Mouse (Mus musculus): ENCODE data around the gene Chic2.
A peak's percentile ranks its signal among the peaks of the same experiment; 100 is the strongest.

The Chic2 gene

DNA sequence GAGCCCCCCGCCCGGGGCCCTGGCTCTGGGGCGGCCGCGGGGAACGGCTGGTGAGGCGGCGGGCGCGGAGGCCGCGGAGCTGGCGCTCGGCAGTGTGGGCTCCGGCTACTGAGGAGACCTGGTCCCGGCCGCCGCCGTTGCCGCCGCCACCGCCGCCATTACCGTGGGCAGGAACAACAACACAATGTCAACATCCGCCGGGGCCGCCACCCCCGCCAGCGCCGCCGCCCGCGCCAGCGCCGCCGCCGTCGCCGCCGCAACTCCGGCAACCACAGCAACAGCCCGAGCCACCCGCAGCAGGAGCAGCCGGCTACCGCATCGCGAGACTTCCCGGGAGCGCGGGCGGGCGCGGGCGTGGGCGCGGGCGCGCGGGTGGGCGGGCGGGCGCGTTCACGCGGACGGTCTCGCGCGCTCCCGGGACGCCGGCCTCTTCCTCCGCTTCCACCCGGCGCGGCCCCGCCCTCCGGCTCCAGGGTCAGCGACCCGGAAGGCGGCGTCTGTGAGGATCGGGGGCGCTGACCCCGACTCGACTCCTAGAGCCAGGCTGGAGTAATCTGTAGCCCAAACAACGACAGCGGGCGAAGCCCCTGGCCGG, at the start of gene Chic2:
Chic2 (minus strand) TSS at position 465 of the 595 bp plus-strand sequence.
- peak; percentile 82 for DNase-seq (ENCODE audit: low spot score)

DNA sequence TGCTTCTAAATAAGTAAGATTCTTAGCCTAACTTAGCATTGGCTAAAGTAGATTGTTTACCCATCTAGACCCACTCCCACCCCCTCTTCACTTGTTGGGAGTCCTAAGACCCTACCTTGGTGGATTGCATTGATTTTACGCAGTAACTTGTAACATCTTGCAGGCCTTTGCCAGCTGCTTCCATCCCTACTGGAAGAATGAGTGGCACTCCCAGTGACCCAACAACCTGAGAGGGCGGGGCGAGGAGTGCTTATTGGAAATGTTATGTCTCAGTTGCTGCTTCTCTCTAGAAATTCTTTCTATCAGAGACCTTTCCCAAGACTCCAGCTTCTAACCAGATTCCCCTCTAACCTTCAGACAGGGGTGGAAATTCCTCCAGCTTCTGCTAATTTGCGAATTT, 41.3 kb upstream of the Chic2 start:
- no peak for DNase-seq (ENCODE audit: low spot score)

DNA sequence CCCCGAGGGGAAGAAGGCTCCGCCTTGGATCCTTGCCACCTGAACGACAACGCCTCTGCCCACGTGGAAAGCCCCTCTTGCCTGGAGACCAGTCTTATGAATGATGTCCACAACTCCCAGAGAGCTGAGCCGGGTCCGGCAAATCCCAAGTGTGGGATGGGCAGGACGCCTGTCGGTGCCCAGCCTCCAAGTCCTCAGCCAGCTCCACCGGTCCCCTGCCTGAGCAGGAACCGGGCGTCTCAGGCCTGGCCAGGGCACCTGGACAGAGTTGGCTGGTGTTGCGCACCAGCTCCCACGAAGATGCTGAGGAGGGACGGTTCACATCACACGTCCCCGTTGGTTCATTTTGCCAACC, 40.9 kb upstream of the Chic2 start:
- DNase-seq (ENCODE audit: low spot score), result no peak

DNA sequence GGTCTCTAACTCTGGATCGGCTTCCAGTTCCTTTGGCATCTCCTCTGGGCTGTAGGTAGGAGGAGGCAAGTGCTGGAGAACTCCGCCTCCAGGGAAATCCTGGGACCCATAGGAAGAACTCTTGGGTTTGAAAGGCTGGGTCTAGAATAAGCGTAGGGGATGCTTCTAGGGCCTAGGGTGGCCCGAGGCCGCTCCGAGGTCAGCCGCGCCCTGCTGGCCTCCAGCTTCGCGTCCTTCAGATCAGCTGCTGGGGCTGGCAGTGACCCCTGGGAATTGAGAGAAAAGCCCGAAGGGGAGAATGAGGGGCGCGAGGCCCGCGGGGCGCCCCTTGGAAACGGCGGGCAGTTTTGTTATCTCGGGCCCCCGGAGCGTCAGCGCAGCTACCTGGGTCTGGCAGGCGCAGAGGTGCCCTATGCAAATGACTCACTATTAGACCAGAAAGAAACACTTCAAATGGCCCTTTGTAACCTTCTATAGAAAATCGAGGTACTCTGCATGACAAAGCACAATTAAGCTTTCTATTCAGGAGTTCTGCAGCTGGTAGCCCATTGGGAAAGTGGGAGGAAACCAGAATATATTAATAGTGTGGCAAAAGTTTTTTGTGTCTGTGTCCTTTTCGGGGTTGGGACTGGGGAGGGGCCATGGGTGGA, 40.4 kb upstream of the Chic2 start:
- DNase-seq (ENCODE audit: low spot score), result no peak

DNA sequence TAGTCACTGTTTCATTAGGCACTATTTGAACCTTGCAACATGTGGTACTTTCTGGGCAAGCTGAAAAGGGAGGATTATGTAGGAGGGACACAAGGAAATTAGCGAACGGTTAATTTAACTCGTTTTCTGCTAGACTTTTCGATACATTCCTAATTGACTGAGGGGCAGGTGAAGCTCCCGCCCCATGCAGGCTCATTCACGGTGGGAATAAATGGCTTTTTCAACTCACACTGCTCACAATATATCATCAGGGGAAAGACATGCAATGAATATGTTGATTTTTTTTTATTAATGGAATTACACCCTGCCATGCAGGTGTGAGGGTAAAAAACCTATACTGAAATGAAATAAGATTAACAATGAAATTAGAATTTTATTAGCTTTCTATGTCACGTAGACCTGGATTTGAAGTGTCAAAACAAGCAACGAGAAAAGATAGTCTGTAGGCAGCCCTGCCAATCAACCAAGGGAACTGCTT, 39.9 kb upstream of the Chic2 start:
- no peak for DNase-seq (ENCODE audit: low spot score)

DNA sequence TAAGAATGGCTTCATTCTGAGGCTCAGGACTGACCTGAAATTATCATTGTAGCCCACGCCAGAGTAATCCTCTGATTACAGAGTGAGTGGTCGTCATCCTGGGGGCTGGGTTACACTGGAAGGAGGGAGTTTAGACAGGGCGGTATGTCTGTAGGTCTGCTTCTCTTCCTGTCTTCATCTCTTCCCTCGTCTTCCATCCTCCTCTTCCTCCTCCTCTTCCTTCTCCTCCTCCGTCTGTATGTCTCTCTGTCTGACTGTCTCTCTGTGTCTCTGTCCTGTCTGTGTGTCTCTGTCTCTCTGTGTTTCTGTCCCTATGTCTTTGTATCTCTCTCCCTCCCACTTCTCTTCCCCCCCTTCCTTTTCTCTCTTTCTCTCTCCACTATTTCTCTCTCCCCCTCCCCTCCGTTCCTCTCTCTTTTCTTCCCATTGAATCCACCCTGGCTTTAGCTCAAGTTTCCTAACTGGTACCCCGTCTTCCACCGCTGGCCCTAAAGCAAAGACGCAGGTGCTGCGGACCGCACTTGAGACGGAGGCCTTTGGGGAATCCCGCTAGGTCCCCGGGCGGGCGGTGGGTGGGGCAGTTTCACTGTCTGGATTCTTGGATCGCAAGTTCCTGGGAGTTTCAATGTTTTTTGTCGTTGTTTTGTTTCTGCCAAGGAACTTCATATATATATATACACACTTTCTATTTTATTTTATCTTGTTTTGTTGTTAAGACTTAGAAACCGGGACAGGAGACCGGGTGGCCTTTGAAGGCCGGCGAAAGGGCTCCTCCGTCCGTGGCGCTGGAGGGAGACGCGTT, 39.2 kb upstream of the Chic2 start:
- DNase-seq (ENCODE audit: low spot score), result no peak

DNA sequence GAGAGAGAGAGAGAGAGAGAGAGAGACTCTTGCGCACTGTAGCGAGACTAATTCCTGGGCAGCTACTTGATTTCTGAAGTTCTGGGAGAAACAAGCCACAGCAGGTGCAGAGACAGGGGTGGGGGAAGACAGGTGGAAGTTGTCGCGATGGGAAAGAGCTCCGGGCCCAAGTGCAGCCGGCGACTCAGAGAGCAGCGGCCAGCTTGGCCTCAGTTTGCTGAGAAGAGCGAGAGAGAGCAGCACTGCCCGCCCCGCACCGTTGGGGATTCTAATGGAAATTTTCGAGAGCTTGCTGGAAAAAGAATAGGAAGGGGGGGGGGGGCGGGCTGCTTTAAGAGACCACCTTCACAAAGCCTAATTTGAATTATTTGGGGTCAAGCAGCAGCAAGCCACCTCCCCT, 38.5 kb upstream of the Chic2 start:
- DNase-seq (ENCODE audit: low spot score), result no peak

GRCm38 (mm10) chr5:75082439-75082838, 37.9 kb upstream of the Chic2 start:
- no peak for DNase-seq (ENCODE audit: low spot score)

GRCm38 (mm10) chr5:75079564-75079963, 35.0 kb upstream of the Chic2 start:
- DNase-seq (ENCODE audit: low spot score), result no peak

- no peak for DNase-seq (ENCODE audit: low spot score)
These were observed 32.4 kb upstream of the Chic2 start for GRCm38 (mm10) chr5:75077051-75077380.

- DNase-seq (ENCODE audit: low spot score), result no peak
These were observed 31.9 kb upstream of the Chic2 start for GRCm38 (mm10) chr5:75076326-75077050.

DNA sequence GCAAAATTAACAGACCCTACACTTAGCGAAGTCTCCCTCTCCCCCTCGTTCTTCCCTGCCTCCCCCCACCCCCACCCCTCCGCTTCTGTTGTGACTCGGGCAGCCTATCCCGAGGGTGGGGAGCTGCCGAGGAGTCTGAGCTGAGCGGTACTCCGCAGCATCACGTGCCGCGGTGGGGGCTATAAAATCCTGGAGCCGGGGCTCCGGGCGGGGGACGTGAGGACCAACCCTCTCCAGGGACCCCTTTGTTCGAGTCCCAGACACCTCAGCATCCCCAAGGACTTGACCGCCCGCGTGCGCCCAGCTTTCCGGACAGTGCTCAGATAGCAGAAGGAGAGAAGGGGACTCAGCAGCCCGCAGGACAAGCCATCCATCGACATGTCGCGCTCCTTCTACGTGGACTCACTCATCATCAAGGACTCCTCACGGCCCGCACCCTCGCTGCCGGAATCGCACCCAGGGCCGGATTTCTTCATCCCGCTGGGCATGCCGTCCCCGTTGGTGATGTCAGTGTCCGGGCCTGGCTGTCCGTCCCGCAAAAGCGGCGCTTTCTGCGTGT, 30.9 kb upstream of the Chic2 start, which contains the start of gene Gsx2:
Gsx2 (plus strand) TSS at position 219 of the 559 bp plus-strand sequence.
- no peak for DNase-seq (ENCODE audit: low spot score)

DNA sequence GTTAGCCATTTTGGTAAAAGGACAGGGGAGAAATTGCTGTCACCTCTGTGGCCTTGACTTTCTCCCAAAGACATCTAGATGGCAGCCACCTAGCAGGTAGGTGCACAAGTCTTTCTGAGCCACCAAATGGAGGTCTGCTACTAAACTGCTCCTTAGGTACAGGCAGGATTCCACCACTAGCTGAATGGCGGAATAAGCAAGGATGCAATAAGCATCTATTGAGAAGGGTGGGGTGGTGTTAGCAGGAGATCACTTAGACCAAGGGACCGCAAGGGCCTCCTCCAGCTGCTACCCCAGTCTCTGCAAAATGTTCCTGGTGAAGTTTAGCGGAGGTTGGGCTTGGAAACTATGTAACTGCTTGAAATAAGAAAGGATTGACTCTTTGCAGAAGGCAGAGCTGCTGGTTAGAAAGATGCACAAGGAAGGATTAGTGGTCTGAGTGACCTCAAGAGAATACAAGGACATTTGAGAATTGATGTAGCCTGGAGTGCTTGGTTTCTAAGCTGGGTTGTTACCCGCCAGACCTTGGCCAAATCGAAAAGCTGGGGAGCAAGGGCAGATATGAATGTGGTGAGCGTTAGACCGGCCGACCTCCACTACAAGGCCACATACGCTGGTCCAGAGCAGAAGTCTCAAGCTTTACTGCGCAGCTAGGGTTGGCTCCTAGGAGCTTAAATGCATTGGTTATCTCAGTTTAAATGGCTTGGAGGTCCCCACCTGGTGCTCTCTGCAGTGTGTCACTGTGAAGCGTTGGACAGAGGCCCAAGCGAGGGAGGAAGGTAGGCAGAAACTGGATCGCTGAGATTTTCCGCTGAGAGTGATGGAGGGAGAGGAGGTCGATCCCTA, 30.2 kb upstream of the Chic2 start:
- no peak for DNase-seq (ENCODE audit: low spot score)

DNA sequence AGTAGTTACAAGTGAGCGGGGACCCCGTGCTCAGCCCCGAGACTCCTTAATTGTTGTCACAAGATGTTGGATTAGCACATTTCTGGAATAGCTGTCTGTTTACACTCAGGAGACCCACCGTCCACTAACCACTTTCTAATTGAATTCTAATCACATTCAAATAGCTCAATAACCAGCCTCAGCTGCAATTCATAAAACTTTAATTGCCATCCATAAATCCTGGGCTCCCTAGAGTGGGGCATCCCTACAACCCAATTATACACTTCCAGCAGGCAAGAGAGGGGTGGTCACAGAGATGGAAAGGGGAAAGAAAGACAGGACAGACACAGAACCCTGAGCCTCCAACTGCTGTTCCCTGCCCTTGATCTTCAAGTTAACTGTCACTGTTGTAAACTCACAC, 29.6 kb upstream of the Chic2 start:
- no peak for DNase-seq (ENCODE audit: low spot score)

- no peak for DNase-seq (ENCODE audit: low spot score)
These were observed 29.1 kb upstream of the Chic2 start for GRCm38 (mm10) chr5:75073684-75074083.

- no peak for DNase-seq (ENCODE audit: low spot score)
These were observed 28.6 kb upstream of the Chic2 start for GRCm38 (mm10) chr5:75073167-75073566.

DNA sequence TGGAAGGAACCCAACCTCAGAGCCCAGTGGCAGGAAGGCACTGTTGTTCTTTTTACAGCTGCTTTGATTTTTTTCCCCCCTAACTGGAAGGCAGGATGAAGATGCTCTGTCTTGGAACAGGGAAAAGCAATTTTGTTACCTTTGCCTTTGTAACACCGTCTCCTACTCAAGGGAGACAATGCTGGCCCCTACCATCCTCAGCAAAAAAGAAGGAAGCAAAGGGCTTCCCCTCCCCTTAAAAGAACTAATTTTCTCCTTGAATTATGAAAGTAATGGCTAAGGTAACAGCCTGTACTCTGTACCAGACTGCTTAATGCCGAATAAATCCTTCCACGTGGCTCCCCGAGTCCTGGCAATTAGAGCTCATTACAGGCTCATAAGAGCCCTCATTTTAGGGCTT, 28.0 kb upstream of the Chic2 start:
- DNase-seq (ENCODE audit: low spot score), result no peak

DNA sequence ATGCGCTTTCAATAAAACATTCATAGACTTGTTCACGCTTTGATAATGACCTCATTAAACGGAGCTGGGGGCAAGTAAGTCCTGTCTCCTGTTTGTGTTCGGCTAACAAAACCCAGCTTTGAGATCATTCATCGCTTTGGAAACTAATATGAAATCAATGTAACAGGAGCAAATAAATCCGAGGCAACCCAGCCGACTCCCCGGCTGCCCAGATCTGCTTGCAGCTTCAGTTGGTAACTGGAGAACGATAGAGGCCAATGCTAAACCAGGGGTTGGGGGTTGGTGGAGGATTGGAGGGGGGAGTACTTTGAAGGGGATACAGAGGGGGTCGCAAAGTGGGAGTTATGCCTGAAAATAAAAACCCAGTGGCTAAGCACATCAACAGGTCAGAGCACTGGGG, 27.4 kb upstream of the Chic2 start:
- DNase-seq (ENCODE audit: low spot score), result no peak

GRCm38 (mm10) chr5:75070656-75071375, 26.2 kb upstream of the Chic2 start:
- DNase-seq (ENCODE audit: low spot score), result no peak

DNA sequence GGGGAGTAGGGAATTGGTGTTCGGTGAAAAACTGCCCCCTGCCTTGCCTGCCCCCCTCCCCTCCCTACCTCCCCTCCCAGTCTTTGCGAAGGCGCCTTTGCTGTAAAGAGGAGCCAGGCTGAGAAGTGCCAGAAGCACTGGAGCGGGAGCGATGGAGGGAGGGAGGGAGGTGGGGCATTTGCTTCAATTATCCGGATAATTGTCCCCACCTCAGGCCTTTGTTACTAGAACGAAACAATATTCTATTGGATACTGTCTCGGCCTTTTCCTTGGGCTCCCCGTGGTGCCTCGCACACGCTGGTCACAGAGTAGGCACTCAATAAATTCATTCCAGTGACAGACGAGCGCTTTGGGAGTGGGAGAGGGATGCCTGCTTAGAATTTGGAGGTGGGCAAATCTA, 25.6 kb upstream of the Chic2 start:
- no peak for DNase-seq (ENCODE audit: low spot score)

All from layer of hippocampus, adult 11-12 months (tissue).